9 mouse cellular contexts compared by ENCODE assay signal in genomic region chr12:108902940-108903339, GRCm38 (mm10). TPM values are rescaled to one million over a fixed set of nuclear protein-coding genes. Genes with fewer than 3 reads are reported as not detected.
DNase-seq lines count a peak whose midpoint lies in the region; ATAC-seq lines count a peak whose summit lies in the region.
"Had no signal": no experiment of that assay in that cellular context is flagged by ENCODE, and none has a peak within 500 bp of the region (broad histone marks: within the 10 kb centered on the region; RNA-seq: fewer than 3 reads in every experiment).

No protein-coding gene starts in this region.

- H3K4me3 ChIP-seq in embryonic facial prominence, embryonic 11.5 days (ENCODE audit: low read depth, low read length) = no peak overlapping the region
- H3K4me3 ChIP-seq: midbrain, embryonic 12.5 days had no signal

- no peaks in the 10 kb centered on the region for H3K27me3 ChIP-seq in embryonic facial prominence, embryonic 11.5 days (ENCODE audit: control insufficient read depth, insufficient read depth, low read length)
- H3K27me3 ChIP-seq: midbrain, embryonic 12.5 days had no signal

- no peaks in the 10 kb centered on the region for H3K4me1 ChIP-seq in embryonic facial prominence, embryonic 11.5 days (ENCODE audit: control insufficient read depth, insufficient read depth, low read length)

- peak; percentile 34; the same call in 1 of the 2 replicates for ATAC-seq in embryonic facial prominence, embryonic 11.5 days (replicated peaks; ENCODE audit: insufficient number of reproducible peaks, low FRiP score, low TSS enrichment, low read depth)

- H3K9ac ChIP-seq in embryonic facial prominence, embryonic 11.5 days (replicated peaks; ENCODE audit: low read length) = no peak overlapping the region
- H3K9ac ChIP-seq: midbrain, embryonic 12.5 days had no signal

- 17% methylated on average over 8 of the region's 8 CpGs for WGBS in embryonic facial prominence, embryonic 11.5 days

- H3K36me3 ChIP-seq in embryonic facial prominence, embryonic 11.5 days (replicated peaks; ENCODE audit: control insufficient read depth, insufficient read depth, low read depth, low read length) = no peaks in the 10 kb centered on the region

- no peak overlapping the region for H3K27ac ChIP-seq in embryonic facial prominence, embryonic 11.5 days (replicated peaks; ENCODE audit: low read depth, low read length)
- H3K27ac ChIP-seq: midbrain, embryonic 12.5 days had no signal

- no peaks in the 10 kb centered on the region for H3K9me3 ChIP-seq in embryonic facial prominence, embryonic 11.5 days (replicated peaks; ENCODE audit: control insufficient read depth, low read length)
- H3K9me3 ChIP-seq: midbrain, embryonic 12.5 days had no signal

- no peak overlapping the region for H3K4me2 ChIP-seq in embryonic facial prominence, embryonic 11.5 days (ENCODE audit: low read depth, low read length)
- H3K4me2 ChIP-seq: midbrain, embryonic 12.5 days had no signal

- peak; percentile 44 to 82 for DNase-seq in adrenal gland, adult (ENCODE audit: inconsistent age in 2 of 2, low spot score in 1 of 2)
- DNase-seq in adrenal gland, adult 8-10 months = no peak
- DNase-seq in adrenal gland, adult 2 months = peak; percentile 56
- peak; percentile 65 for DNase-seq in embryonic facial prominence, embryonic 11.5 days (ENCODE audit: low spot score)
- DNase-seq in heart, adult 9 months (ENCODE audit: low spot score in 2 of 2) = peak; percentile 20 to 32
- DNase-seq in layer of hippocampus, postnatal 10 days (ENCODE audit: low spot score in 2 of 2) = peak; percentile 65 to 73
- peak; percentile 59 for DNase-seq in lung, postnatal 14 days
- DNase-seq in right cerebral cortex, adult 2 months (ENCODE audit: low spot score in 2 of 2) = peak; percentile 77 to 79

RNA-seq across cellular contexts. Expression of gene Wars, which starts 9.0 kb away (rescaled TPM):
- total RNA-seq in adrenal gland, adult 8-10 months (2022) = 10 to 100 TPM; 63.1 to 70.0 (median 66.8) TPM
- total RNA-seq in adrenal gland, adult 2 months (2021) = 10 to 100 TPM; 53.2 to 66.3 TPM
- polyA plus RNA-seq in adrenal gland, adult 2 months (2012; rRNA removed) = 56.3 and 61.5 TPM in 2 replicates
- polyA plus RNA-seq in embryonic facial prominence, embryonic 11.5 days (2014; fragmentation: Nextera tagmentation; extraction: Ambion mirVana) = 113 and 118 TPM in 2 replicates
- total RNA-seq in layer of hippocampus, postnatal 10 days (2021) = 10 to 100 TPM; 82.9 to 91.9 TPM

RNA-seq across cellular contexts. Expression of gene Wdr25, which starts 9.5 kb away (rescaled TPM):
- 1 to 10 TPM; 8.1 to 9.6 (median 8.4) TPM for total RNA-seq in adrenal gland, adult 8-10 months (2022)
- total RNA-seq in adrenal gland, adult 2 months (2021) = 10 to 100 TPM in 1 of 2 experiments, 1 to 10 TPM in 1; 6.7 to 12.0 TPM
- polyA plus RNA-seq in adrenal gland, adult 2 months (2012; rRNA removed) = 6.5 and 8.3 TPM in 2 replicates
- 4.1 and 5.6 TPM in 2 replicates for polyA plus RNA-seq in embryonic facial prominence, embryonic 11.5 days (2014; fragmentation: Nextera tagmentation; extraction: Ambion mirVana)
- 1 to 10 TPM; 7.1 to 9.0 TPM for total RNA-seq in layer of hippocampus, postnatal 10 days (2021)
